Mouse (Mus musculus) liver, adult 2 months (tissue): ENCODE measurements around the gene Srms.

ENCODE experiments used
- CTCF ChIP-seq: fragments of 200-500 bp; IDR thresholded peaks from 2 replicates; pipeline ENCODE4 v1.5.1; 2011; ENCODE audit warnings: low read depth, low read length, control low read depth
- POLR2A ChIP-seq: fragments of 200-500 bp; IDR thresholded peaks from 2 replicates; pipeline ENCODE4 v1.6.1; 2011; ENCODE audit warnings: low read length, control low read depth; ENCODE audit not compliant: insufficient read depth; ENCODE audit errors: extremely low read depth

GRCm38 (mm10) chr2:181231171-181231570 is 18.2 kb upstream of the Srms start:
- TF ChIP-seq POLR2A: no peak
- no peak for TF ChIP-seq CTCF
